Mouse (Mus musculus) kidney, adult 2 months (tissue): Measurements from ENCODE around the gene Ap3s2. TPM values are rescaled to one million over a fixed set of nuclear protein-coding genes. Genes with fewer than 3 reads are reported as not detected.

Experiments used
- DNase-seq: peaks from one replicate; pipeline ENCODE4 v3.0.0; 2021
- H3K27ac ChIP-seq: fragments of 200-500 bp; 2 replicates; pipeline ENCODE4 v1.5.1; 2012; ENCODE audit warnings: low read depth, low read length, control low read depth, inconsistent platforms; ENCODE audit not compliant: insufficient read depth
- H3K27me3 ChIP-seq: fragments of 200-500 bp; replicated peaks from 2 replicates; pipeline ENCODE4 v1.6.1; 2012; ENCODE audit warnings: mild to moderate bottlenecking, moderate library complexity, low read length, inconsistent platforms; ENCODE audit not compliant: control insufficient read depth, insufficient read depth
- H3K36me3 ChIP-seq: fragments of 200-500 bp; 2 replicates; pipeline ENCODE4 v1.6.1; 2012; ENCODE audit warnings: mild to moderate bottlenecking, moderate library complexity, low read length, inconsistent platforms; ENCODE audit not compliant: control insufficient read depth, insufficient read depth
- H3K4me1 ChIP-seq: fragments of 200-500 bp; 2 replicates; pipeline ENCODE4 v1.6.1; 2011; ENCODE audit warnings: low read length; ENCODE audit not compliant: control insufficient read depth, insufficient read depth
- H3K4me3 ChIP-seq: fragments of 200-500 bp; 2 replicates; pipeline ENCODE4 v1.5.1; 2011; ENCODE audit warnings: mild to moderate bottlenecking, low read depth, low read length, control low read depth; ENCODE audit not compliant: insufficient read depth
- CTCF ChIP-seq: fragments of 200-500 bp; conservative IDR thresholded peaks from 2 replicates; pipeline ENCODE4 v1.5.1; 2011; ENCODE audit warnings: low read depth, mild to moderate bottlenecking, control low read depth, low read length, moderate library complexity, mixed read lengths; ENCODE audit not compliant: insufficient read depth, insufficient read length
- POLR2A ChIP-seq: fragments of 200-500 bp; IDR thresholded peaks from one replicate; pipeline ENCODE4 v1.6.1; 2011; ENCODE audit warnings: low read depth, low read length, control low read depth
- WGBS: fragments of 180-500 bp; shearing (Covaris S2); methylation state at CpG from one replicate; pipeline ENCODE4 v1.1.7; 2018; 5-methylcytosine and 5-hydroxymethylcytosine counted together
- polyA plus RNA-seq: library from polyadenylated mRNA; depleted of rRNA; stranded (reverse); fragments of >200 nt; gene quantifications from 2 replicates; pipeline ENCODE4 v1.2.3, GENCODE M21; 2012; rRNA removed

Ap3s2 gene
- 18.0 and 19.6 TPM in 2 replicates for polyA plus RNA-seq

GRCm38 (mm10) chr7:79920344-79920983 lies at the start of gene Ap3s2:
Ap3s2 (minus strand) TSS chr7:79920649.
- WGBS = under 1% methylated on average over 34 of the region's 34 CpGs
- Histone ChIP-seq H3K27ac (peak within 1 kb of the TSS; percentile 81), H3K4me1 (peaks cover 2% of the 10 kb centered on the region; the same call in 1 of the 2 replicates), H3K36me3 (no peaks in the 10 kb centered on the region), H3K27me3 (no peaks in the 10 kb centered on the region), H3K4me3 (peak within 1 kb of the TSS; percentile 84)
- TF ChIP-seq CTCF (no peak), POLR2A (peak; percentile 8)
- peak; percentile 95 for DNase-seq

GRCm38 (mm10) chr7:79968326-79968725 lies 47.9 kb upstream of the Ap3s2 start:
- 86% methylated on average over 6 of the region's 6 CpGs for WGBS
- Histone ChIP-seq H3K27ac (no peak overlapping the region), H3K27me3 (no peaks in the 10 kb centered on the region), H3K36me3 (no peaks in the 10 kb centered on the region), H3K4me3 (no peak overlapping the region), H3K4me1 (no peaks in the 10 kb centered on the region)
- no peak for DNase-seq
- no peak for TF ChIP-seq CTCF
- TF ChIP-seq POLR2A = no peak

- Histone ChIP-seq H3K27me3 (no peaks in the 10 kb centered on the region), H3K36me3 (no peaks in the 10 kb centered on the region), H3K4me3 (no peak overlapping the region), H3K4me1 (no peaks in the 10 kb centered on the region), H3K27ac (no peak overlapping the region)
- 66% methylated on average over 1 of the region's 1 CpGs for WGBS
- no peak for TF ChIP-seq POLR2A
- TF ChIP-seq CTCF = no peak
- DNase-seq = no peak
Observed at GRCm38 (mm10) chr7:79961600-79961999, 41.2 kb upstream of the Ap3s2 start.

GRCm38 (mm10) chr7:79956131-79956530 lies 35.7 kb upstream of the Ap3s2 start:
- Histone ChIP-seq H3K36me3 (no peaks in the 10 kb centered on the region), H3K27ac (no peak overlapping the region), H3K27me3 (no peaks in the 10 kb centered on the region), H3K4me3 (no peak overlapping the region), H3K4me1 (no peaks in the 10 kb centered on the region)
- no peak for DNase-seq
- WGBS = 87% methylated on average over 1 of the region's 1 CpGs
- TF ChIP-seq POLR2A (no peak), CTCF (no peak)

GRCm38 (mm10) chr7:79954890-79955289 lies 34.4 kb upstream of the Ap3s2 start:
- no peaks in the 10 kb centered on the region for H3K27me3 ChIP-seq
- H3K27ac ChIP-seq = no peak overlapping the region
- no peaks in the 10 kb centered on the region for H3K4me1 ChIP-seq
- TF ChIP-seq CTCF (no peak), POLR2A (no peak)
- H3K4me3 ChIP-seq = no peak overlapping the region
- H3K36me3 ChIP-seq = no peaks in the 10 kb centered on the region
- DNase-seq = no peak
- 100% methylated on average over 1 of the region's 1 CpGs for WGBS

GRCm38 (mm10) chr7:79951038-79951437 lies 30.6 kb upstream of the Ap3s2 start:
- Histone ChIP-seq H3K36me3 (no peaks in the 10 kb centered on the region), H3K4me3 (no peak overlapping the region), H3K4me1 (no peaks in the 10 kb centered on the region), H3K27ac (no peak overlapping the region), H3K27me3 (no peaks in the 10 kb centered on the region)
- TF ChIP-seq CTCF = no peak
- TF ChIP-seq POLR2A = no peak
- DNase-seq = no peak
- WGBS = 82% methylated on average over 3 of the region's 3 CpGs

- no peak overlapping the region for H3K4me3 ChIP-seq
- no peaks in the 10 kb centered on the region for H3K27me3 ChIP-seq
- no peaks in the 10 kb centered on the region for H3K4me1 ChIP-seq
- WGBS = 56% methylated on average over 6 of the region's 6 CpGs
- TF ChIP-seq POLR2A (no peak), CTCF (no peak)
- no peaks in the 10 kb centered on the region for H3K36me3 ChIP-seq
- H3K27ac ChIP-seq = no peak overlapping the region
- DNase-seq = peak; percentile 26
Observed at GRCm38 (mm10) chr7:79950236-79950635, 29.8 kb upstream of the Ap3s2 start.
